Mouse (Mus musculus) embryo, embryonic 9.5 days (tissue): ENCODE measurements around the gene Ube2e3.

Experiments used
- DNase-seq: peaks from one replicate; pipeline ENCODE4 v3.0.0-alpha.2; 2017; ENCODE audit errors: extremely low spot score

The Ube2e3 gene

DNA sequence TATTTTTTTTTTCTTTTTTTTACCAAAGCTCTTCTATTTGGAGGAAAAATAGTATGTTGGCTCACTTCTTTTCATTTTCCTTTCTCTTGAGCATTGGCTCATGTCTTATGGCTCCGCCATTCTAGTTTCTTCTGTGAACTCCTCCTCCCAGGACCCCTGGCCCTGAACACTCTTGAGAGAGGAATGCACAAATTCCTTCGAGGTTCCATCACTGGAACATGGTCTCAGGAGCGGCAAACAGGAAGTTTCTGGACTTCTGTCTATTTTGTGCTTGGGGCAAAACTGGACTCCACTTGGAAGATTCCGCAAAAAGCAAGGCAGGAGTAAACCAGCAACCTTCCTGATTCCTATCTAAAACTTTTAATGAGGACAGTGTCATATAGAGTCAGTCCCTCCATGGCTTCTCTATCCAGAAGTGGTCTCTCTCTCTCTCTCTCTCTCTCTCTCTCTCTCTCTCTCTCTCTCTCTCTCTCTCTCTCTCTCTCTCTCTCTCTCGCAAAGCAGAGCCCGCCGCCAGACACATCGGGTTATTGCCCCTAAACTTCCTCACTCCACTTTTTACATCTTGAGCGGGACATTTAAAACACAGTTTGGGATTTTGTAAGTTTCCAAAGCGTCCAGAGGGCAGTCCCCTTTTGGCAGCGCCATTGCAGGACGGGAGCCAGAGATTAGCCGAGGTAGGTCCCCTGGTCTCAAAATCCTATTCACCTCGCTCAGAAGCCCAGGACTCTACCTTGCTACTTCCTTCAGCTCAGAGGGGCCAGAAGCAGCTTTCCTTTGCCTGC lies at the start of gene Ube2e3:
Gene Ube2e3, plus strand, starts transcription at position 399 of the 785 bp plus-strand sequence.
- DNase-seq: peak; percentile 44

DNA sequence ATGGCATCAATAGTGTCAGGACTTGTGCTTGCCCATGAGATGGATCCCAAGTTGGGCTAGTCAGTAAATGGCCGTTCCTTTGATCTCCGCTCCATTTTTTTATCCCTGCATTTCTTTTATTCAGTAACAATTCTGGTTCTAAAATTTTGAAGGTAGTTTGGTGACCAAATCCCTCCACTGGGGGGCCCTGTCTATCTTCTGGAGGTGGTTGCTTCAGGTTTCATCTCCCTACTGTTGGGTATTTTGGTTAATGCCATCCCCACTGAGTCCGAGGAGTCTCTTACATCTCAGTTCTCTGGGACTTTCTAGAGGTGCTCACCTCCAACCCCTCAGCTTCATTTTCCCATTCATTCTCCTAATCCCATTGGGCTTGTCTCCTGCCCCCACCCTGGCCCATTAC lies 38.0 kb upstream of the Ube2e3 start:
- DNase-seq: no peak

DNA sequence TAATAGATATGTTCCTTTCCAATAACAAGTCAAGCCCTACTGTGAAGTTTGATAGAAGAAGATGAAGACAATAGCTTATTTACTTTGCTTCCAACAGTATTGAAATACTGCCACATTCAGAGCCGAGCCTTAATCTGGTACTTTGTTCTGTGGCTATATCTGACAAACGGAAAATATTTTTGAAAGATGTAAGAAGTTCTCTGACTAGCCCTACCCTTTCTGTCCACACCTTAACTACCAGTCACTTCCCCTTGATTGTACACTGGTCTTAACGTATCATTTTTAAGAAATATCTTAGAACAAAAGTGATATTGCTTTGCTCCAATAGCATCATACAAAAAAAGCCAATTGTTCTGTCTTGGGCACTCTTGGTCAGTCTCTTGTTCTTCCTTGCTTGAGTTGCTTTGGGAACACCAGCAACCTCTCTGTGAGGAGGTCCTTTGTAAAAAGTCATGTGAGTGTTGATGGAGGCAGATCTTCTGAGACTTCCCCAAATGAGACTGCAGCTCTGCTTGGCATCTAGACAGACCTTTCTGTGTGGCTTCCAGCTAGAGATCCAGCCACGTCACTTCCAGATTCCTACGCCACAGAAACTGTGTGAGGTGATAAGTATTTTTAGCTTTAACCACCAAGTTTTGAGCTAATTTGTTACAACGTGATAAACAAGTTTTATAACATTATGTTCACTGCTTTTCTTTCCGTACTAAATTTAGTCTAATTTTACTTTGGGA lies 26.3 kb upstream of the Ube2e3 start:
- no peak for DNase-seq

DNA sequence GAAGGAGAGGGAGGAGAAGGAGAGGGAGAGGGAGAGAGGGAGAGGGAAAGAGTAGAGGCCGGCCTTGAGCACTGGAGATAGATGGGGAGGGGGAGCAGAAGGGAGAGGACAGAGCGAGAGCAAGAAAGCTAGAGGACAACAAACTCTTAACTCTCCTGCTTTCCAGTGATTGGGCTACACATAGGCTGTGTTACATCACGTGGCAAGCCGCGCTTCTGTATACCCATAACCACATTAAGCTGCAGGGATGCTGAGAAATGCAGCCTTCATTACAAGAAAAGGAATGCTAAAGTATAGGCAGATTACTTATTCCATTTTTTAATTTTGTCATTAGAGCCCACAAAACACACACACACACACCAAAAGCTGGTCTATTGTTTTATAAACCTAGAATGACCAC lies 23.6 kb upstream of the Ube2e3 start:
- DNase-seq: no peak

DNA sequence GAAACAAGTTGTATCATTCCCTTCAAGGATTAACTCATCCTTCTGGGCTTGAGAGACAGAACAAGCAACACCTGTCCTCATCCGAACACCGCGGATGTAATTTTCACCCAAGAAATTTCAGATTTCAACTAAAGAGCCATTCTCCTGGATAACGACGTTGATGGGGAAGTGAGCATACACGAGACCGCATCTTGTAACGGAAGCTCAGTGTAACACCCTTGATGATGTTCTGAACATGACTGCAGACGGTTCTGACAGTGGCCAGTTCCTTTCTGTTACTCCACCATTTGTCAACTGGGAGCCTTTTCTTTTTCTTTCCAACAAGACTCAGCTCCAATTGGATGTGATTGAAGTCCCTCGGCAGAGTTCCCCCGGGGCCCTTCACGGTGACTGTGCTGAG lies 22.6 kb upstream of the Ube2e3 start:
- no peak for DNase-seq

DNA sequence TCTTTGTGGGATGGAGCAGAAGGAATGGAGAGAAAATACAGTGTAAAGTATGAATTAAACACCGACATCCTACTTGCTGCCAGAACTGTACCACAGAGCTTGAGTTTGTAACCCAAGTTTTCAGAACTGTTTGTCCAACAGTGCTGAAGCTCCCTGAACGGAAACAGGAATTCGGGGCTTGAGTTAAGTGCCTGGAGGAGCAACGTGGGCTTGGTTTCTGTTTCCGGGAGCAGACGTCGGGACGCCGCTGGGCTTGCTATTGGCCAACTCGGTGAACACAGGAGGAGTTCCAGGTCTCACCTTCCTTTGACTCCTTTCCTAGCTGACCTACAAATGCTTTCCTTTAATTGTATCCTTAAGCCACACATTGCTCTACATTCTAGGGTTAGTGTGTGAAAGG lies 22.2 kb upstream of the Ube2e3 start:
- no peak for DNase-seq

DNA sequence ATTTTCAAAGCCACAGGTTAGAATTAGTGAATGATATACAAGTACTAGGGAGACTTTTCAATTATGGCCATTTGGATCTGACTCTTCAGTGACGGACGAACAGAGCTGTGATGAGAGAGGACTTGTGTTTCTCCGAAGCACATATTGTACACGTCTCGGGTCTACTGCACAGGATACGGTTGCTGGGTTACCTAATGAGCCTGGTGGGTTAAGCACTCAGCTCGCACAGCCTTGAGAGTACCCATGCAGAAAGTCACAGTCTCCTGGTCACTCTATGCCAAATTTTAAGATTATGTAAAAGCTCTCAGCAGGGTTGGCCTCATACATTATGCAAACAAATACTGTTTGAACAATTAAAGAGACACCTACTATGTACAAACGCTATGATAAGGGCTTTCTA lies 13.6 kb upstream of the Ube2e3 start:
- no peak for DNase-seq

DNA sequence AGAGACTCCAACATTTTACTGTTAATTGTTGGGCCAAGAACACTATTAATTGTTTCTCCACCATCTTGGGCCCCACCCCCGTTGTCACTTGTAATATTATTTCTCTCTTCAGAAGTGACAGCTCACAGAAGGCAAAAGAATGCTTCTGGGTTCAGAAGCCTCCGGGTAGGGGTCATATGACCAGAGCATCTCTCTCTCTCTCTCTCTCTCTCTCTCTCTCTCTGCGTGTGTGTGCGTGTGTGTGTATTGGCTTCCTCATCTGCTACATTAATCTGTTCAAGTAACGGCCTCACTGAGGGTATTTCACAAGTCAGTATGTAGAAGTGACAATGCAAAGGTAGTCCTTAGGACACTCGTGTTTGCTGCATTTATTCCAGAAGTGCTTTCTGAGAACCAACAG lies 9.3 kb upstream of the Ube2e3 start:
- no peak for DNase-seq

DNA sequence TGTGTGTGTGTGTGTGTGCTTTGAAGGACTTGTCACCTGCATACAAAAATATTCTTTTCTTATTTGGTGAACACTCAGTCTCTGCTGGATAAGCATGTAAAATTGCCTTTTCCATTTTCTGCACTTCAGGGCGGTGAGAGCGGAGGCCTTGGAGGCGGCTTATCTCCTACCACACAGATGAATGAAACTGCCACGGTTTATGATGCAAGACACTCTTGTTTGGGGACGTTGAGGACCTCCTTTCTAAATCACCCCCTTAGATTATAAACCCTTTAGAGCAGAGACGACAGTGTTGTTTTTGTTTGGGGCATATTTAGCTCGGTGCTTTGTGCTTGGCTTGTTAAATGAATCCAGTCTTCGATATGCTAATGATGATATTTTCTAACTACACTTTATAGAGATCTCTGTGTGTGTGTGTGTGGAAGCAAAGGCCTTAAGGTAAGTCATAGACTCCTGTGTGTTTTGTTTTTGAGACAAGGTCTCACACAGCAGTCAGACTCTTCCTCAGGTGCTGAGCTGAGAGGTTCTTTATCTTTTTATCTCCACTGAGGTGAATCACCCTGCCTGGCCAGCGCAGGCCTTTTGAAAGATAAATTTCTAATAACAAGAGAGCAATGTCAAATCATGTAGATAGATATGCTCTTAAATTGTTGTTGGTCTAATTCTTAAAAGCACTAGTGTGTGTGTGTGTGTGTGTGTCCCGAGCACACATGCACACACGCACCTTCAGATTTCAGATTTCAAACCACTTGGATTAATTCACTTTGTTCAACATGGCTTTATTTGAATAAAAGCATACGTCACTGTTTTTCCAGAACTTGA lies 8.4 kb upstream of the Ube2e3 start:
- DNase-seq: no peak

DNA sequence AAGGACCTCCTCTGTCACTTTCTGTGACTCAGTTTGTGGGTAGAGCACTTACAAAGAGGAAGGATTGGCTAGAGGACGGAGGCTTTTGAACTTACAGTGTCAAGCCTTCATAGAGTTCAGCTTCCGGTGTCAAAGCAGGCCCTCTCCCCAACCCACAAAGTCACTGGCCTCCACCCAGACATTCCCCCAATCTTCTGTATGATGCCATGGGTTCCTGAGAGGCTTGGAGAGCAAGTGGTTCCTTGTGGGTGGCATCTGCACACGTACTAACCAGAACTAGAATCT lies 7.9 kb upstream of the Ube2e3 start:
- DNase-seq: no peak

DNA sequence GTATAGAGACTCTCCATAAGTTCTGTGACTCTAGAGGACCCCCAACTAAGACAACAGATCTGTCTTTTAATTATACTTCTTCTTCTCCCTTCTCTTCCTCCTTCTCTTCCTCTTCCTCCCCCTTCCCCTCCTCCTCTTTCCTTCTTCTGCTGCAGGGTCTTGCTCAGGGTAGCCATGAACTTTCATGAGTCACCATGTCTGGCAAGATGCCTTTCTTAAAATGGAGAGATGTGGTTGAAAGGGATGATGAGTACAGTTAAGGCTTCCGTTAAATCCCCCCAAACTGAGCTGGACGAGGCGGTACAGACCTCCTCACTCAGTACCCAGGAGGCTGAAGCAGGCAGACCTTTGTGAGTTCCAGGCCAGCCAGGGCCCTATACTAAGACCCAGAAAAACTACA lies 3.8 kb upstream of the Ube2e3 start:
- DNase-seq: no peak

DNA sequence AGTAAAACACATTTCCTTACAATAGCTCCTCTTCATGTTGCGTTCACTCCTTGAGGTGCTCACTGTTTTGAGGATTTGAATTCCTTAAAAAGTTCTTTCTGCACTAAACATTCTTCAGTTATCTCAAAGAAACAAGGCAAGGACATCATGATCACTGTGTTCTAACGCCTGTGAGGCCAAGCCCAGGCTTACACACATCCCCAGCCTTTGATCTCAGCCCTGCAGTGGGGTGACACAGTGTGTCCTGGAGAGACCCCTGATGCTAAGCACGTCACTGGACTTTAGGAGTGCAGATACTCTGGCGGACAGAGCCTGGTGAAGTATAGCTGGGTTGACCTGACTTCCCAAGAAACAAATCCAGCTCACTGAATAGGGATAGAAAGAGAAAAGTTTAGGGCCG lies 3.1 kb upstream of the Ube2e3 start:
- no peak for DNase-seq

DNA sequence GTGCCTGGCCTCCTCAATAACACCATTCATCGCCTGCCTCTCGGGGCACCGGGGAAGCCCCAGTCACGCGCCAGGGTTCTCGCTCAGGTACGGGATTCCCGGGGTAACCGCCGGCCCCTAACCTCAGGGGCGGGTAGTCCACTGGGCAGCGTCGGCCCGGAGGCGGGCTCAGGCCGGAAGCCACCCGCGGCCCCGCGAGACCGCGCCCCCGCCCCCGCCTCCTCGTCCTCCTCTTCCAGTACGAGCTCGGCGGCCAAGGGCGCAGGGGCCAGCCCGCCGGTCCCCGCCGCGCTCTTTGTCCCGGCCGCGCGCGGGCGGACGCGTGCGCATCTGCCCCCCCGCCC lies 559 bp downstream of the Ube2e3 start:
- peak; percentile 92 for DNase-seq

DNA sequence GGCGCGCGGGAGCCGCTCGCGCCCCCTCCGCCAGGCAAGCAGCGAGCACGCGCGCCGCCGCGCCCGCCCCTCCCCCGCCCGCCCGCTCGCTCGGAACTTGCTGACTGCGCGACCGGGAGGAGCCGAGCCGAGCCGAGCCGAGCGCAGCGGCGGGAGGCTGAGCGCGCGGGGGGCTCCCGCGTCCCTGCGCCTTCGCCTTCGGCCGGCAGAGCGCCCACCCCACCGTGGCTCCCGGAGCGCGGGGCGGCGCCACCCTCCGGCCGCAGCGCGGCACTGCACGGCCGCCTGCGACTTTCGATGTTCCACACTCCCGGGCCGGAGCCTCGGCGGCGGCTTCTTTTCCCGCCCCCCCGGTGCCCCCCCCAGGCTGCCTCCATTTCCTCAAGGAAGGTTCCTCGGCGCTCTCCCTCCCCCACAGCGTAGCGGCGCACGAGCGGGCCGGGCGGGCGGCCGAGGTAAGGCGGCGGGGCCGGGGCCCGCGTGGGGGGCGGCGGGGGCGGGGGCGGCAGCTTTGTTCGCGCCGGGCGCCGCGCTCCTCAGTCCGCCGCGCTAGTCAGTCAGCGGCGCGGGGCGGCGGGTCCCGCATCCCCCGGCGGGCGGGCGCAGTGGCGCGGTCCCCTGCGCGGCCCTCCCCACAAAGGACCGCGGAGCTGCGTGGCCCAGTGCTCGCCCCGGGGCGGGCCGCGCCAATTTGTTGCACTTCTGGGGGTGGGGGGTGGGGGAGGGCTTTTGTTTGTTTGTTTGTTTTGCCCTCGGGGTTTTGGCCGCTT lies 1.2 kb downstream of the Ube2e3 start:
- DNase-seq: peak; percentile 88

DNA sequence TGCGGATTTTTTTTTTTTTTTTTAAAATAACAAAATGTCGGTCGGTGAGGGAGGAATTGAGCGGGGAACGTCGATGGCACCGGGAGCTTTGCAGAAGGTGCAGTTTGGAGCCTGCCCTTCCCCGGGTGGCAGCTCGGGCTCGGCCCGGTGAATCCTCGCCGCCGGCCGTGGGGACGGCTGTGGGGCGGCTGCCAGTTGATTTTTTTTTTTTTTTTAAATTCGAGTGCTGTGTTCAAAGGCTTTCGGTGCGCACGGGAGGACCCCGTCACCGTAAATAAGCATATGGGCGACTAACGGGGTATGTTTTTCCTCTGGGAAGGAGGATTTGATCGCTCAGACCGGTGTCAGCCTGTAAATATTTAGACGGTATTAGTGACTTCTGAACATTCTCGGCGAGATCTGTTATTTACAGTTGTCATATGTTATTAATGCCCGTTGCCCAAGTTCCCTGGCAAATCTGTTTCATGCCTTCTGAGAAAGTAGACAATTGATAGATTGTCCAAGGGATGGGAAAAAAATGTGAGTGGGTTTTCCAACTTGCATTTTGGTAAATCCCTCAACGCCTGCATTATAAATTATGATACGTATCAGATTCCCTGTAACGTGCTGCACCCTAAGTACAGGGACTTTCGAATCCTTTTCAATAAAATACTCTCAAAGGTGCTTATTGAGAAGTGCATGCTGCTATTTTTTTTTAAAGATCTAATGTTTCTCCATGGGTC lies 2.0 kb downstream of the Ube2e3 start:
- no peak for DNase-seq

DNA sequence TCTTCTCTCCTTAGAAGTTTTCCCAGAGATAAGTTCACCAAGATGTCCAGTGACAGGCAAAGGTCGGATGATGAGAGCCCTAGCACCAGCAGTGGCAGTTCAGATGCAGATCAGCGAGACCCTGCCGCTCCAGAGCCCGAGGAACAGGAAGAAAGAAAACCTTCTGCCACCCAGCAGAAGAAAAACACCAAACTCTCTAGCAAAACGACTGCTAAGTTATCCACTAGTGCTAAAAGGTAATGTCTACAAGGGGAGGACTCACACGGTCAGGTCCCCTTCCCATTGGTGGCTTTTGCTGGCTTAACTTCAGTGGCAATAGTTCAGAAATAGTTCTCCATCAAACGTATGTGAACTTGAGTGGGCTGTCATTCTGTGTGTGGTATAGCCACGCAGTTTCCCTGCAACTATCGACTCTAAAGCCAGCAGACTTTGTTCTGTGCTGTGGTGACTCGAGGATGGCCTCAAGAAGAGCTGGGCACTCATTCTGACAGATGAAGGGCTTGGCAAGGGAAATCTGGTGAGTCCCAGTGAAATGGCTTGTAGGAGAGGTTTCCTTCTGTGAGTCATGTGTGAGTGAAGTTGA lies 2.6 kb downstream of the Ube2e3 start:
- DNase-seq: peak; percentile 20

DNA sequence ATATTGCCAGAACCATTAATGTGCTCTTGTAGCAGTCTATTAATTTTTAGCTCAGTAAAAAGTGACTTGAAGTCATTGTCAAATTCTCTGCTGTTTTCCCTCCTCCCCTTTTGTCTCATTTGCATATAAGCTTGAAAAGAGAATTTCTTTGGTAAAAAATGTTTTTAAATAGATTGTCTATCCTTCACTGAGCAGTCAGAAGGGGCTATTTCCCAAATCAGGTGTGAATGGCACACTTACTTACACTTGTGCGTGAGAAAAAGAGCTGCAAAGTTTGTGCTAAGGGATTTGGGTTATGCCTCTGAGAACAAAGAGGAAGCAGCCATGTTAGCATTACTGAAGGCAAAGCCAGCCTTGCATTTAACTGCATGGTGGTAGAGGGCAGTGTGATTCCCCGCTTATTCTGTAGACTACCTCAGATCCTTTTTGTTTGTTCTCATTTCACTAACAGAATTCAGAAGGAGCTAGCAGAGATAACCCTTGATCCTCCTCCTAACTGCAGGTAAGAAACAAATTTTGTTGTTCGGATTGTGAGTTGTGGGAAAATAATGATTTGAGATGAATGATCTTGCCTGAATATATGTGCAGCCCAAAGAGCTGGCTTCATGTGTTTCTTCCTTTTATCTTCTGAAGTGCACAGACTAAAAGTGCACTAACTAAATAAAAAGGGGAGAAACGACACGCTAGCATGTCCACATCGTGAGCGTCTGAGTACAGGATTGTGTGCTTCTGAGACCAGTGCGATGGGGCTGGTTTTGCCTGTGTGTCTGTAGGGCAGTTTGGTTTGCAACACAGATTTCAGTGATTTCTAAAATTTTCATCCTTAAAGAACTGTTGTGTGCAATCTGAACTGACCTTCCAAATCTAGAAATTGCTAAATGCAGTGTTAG lies 4.3 kb downstream of the Ube2e3 start:
- peak; percentile 57 for DNase-seq

DNA sequence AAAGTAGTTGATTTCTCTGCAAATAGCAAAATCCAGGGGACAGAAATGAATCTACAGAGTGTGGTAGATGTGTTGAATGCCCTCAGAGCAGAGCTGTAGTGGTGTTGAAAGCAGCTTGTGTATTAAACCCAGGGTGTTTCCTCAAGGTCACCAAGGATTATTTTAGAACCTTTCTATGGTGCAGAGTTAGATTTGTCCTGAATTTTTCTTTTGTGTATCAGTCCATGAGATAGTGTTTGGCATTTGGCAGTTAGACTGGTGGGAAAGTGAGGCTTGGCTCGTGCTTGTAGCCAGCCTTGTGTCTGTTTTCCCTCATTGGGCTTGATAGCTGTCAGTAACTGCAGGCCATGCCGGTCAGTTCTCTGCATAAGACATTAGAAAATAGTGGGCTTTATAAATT lies 6.0 kb downstream of the Ube2e3 start:
- DNase-seq: no peak

DNA sequence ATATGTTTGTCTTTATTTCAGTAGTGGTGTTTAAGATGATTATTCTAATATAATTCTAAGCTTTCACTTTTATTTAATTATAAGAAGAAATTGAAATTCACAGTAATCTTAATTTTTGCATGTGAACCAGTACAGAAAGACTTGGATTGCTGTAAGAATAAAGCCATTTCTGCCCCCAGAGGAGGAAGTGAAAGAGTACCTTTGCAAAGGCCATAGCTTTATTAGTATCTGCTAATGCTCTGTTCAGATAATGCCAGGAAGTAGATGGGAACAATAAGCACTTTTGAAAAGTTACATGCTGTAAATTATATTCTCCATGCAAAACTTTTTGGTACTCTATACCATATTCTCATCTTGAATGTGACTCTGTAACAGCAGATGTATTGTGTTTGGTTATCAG lies 8.1 kb downstream of the Ube2e3 start:
- no peak for DNase-seq

DNA sequence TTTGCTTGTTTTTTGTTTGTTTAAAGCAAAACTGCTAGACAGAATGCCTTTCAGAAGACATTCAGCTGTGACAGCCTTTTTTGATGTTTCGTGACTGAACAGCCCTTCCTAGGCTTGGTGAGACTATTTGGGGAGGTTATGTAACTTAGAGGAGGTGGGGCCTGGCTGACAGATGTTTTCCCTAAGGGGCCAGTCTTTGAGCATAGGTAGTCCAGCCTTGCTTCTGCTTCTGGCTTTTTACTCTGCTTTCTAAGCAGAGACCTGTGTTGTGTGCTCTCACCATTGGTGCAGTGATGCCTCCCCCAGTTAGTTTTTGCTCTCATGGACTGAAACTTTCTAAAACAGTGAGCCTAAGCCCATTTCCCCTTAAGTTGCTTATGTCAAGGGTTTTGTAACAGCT lies 14.1 kb downstream of the Ube2e3 start:
- no peak for DNase-seq
